Mouse (Mus musculus) frontal cortex, postnatal 25 days (tissue): ENCODE measurements around the gene Hist3h2ba.

ENCODE experiments used
- DNase-seq, 2 experiments: peaks; one replicate each; pipeline ENCODE4 v3.0.0; 2022; ENCODE audit warnings: low spot score in 2 of 2

Hist3h2ba gene

GRCm38 (mm10) chr11:58964216-58964615 lies 15.5 kb downstream of the Hist3h2ba start:
- DNase-seq: no peak

- DNase-seq: no peak
These were observed 16.5 kb downstream of the Hist3h2ba start for GRCm38 (mm10) chr11:58965001-58965760.

- no peak for DNase-seq
These were observed 18.6 kb downstream of the Hist3h2ba start for GRCm38 (mm10) chr11:58967346-58967745.

- no peak for DNase-seq
These were observed 19.8 kb downstream of the Hist3h2ba start for GRCm38 (mm10) chr11:58968551-58968950.

- DNase-seq: no peak
These were observed 20.3 kb downstream of the Hist3h2ba start for GRCm38 (mm10) chr11:58969027-58969426.

- DNase-seq: no peak
These were observed 20.9 kb downstream of the Hist3h2ba start for GRCm38 (mm10) chr11:58969659-58970058.

GRCm38 (mm10) chr11:58970831-58971530 lies 22.3 kb downstream of the Hist3h2ba start:
- no peak for DNase-seq

- DNase-seq: no peak
These were observed 23.1 kb downstream of the Hist3h2ba start for GRCm38 (mm10) chr11:58971796-58972195.

- no peak for DNase-seq
These were observed 25.7 kb downstream of the Hist3h2ba start for GRCm38 (mm10) chr11:58974414-58974813.

GRCm38 (mm10) chr11:58977150-58977549 lies 28.4 kb downstream of the Hist3h2ba start:
- DNase-seq: no peak

- no peak for DNase-seq
These were observed 28.9 kb downstream of the Hist3h2ba start for GRCm38 (mm10) chr11:58977607-58978026.

GRCm38 (mm10) chr11:58978027-58978705 lies 29.4 kb downstream of the Hist3h2ba start, which contains the start of gene Trim11:
Trim11 (plus strand) TSS chr11:58978093.
- DNase-seq: peak in 1 of 2 experiments; percentile 56

- no peak for DNase-seq
These were observed 29.9 kb downstream of the Hist3h2ba start for GRCm38 (mm10) chr11:58978706-58979030.

GRCm38 (mm10) chr11:58979183-58979582 lies 30.5 kb downstream of the Hist3h2ba start:
- no peak for DNase-seq

GRCm38 (mm10) chr11:58979661-58980060 lies 30.9 kb downstream of the Hist3h2ba start:
- DNase-seq: no peak

GRCm38 (mm10) chr11:58980381-58980990 lies 31.8 kb downstream of the Hist3h2ba start:
- no peak for DNase-seq

- DNase-seq: peak in 1 of 2 experiments; percentile 55
These were observed 33.1 kb downstream of the Hist3h2ba start for GRCm38 (mm10) chr11:58981541-58982447.

GRCm38 (mm10) chr11:58982471-58983097 lies 33.9 kb downstream of the Hist3h2ba start:
- DNase-seq: no peak

- DNase-seq: no peak
These were observed 35.1 kb downstream of the Hist3h2ba start for GRCm38 (mm10) chr11:58983691-58984341.

- DNase-seq: no peak
These were observed 35.9 kb downstream of the Hist3h2ba start for GRCm38 (mm10) chr11:58984657-58985056.
